Mouse (Mus musculus): Measurements from ENCODE around the gene Chic1.

Gene Chic1

DNA sequence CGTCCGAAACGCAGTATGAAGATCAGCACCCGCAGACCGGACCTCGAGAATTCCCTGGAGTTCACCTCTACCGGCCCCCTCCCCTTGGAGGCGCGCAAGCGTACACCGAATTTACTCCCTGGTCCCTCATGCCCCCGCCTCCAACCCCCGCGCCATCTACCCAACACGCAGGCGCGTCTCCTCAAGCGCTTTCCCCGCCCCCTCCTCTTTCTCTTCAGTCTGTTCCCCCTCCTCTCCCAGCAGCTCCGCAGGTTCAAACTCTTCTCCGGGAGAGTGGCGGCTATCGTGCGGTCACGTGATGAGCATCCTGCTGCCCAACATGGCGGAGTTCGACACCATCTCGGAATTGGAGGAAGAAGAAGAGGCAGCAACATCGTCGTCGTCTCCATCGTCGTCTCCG lies at the start of gene Chic1:
Gene Chic1, plus strand, starts transcription at position 190 of the 400 bp plus-strand sequence.
- peak; percentile 55 to 60 for DNase-seq

DNA sequence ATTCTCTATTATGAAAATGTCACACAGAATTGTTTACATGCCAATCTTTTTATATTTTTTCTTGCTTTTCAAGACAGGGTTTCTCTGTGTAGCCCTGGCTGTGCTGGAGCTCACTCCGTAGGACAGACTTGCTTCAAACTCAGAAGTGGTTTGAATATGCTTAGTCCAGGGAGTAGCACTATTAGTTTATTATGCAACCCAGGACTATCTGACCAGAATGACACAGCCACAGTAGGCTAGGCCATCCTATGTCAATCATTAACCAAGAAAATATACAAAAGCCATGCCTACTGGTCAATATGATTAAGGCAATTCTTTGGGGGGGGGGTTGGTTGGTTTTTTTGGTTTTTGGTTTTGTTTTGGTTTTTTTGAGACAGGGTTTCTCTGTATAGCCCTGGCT lies 48.0 kb upstream of the Chic1 start:
- no peak for DNase-seq

DNA sequence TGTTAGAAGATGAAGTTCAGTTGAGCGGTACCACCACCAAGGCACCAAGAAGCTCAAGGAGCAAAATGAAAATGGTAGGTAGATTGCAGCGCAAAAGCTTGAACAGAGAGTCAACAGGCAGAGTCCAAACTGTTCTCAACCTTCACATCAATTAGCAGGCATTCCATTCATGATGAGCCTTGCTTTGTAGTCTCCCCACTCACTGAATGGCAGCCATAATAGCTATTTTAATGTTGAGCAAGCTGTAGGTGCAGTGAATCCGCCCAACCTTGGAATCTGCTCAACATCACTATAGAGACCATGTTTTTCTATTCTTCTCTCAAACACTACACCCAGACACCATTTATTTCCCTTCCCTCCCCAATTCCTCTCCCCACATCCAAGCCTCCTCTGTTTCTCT lies 44.6 kb upstream of the Chic1 start:
- DNase-seq, result no peak

DNA sequence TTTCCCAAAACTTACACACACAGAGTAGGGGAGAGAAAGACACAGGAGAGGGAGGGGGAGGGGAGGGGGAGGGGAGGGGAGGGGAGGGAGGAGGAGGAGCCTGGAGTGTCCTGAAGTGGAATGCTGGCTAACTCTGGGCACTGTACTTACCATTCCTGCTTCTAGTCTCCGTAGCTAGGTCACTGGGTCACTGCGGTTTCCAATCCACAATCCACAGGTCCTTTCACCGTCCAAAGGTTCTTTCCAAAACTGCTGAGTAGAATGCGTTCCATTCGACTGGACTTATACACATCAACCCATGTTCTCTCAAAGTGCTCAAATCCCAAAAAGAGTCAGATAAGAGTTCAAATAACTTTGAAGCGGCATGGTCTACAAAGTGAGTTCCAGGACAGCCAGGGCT lies 42.1 kb upstream of the Chic1 start:
- no peak for DNase-seq

DNA sequence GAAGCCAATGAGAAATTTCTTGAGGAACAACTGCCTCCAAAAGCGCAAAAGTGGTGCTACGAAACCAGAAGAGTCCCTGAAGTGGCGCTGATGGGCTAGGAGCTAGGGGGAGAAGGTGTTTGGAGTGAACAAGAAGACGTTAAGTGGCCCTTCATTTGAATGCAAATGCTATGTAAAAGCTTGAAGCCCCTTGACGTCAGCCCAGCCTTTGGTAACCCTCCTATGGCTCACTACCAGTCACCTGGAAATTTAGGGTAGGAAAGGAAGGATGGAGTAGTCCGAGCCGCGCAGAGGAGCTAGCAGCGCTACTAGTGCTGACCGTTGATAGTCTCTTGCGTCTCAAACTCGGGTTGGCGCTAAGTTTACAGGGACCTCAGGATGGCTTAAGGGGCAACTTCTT lies 35.1 kb upstream of the Chic1 start, which contains the start of gene Cdx4:
Gene Cdx4, plus strand, starts transcription at position 253 of the 400 bp plus-strand sequence.
- no peak for DNase-seq

DNA sequence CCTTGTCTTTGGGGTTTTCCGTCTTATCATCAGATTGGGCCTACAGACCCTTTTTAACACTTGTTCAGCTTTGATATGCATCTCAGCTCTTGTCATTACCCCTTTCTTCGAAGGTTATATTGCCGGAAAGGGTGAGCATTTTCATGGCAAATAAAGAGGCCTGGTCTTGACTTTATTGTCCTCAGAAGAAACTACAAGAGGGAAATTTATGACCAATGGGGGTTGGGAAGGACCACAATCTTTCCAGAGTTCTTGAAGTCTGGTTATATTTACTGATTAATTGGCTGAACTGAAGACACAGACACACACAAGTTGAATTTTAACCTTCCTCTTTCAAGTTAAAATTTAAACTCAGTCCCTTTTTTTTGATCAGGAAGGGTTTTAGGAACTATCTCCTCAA lies 30.4 kb upstream of the Chic1 start:
- no peak for DNase-seq

DNA sequence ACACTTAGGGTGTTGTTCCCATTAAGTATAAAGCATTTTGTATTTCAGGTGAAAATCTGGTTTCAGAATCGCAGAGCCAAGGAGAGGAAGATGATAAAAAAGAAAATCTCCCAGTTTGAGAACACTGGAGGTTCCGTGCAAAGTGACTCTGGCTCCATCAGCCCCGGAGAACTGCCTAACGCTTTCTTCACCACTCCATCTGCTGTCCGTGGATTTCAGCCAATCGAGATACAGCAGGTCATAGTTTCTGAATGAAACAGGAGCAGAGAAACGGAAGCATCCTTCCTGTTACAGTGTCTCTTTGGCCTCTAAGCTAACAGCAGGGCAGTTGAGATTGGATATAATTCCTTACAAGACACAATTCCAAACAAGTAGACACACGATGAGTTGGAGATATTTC lies 26.9 kb upstream of the Chic1 start:
- DNase-seq, result no peak

DNA sequence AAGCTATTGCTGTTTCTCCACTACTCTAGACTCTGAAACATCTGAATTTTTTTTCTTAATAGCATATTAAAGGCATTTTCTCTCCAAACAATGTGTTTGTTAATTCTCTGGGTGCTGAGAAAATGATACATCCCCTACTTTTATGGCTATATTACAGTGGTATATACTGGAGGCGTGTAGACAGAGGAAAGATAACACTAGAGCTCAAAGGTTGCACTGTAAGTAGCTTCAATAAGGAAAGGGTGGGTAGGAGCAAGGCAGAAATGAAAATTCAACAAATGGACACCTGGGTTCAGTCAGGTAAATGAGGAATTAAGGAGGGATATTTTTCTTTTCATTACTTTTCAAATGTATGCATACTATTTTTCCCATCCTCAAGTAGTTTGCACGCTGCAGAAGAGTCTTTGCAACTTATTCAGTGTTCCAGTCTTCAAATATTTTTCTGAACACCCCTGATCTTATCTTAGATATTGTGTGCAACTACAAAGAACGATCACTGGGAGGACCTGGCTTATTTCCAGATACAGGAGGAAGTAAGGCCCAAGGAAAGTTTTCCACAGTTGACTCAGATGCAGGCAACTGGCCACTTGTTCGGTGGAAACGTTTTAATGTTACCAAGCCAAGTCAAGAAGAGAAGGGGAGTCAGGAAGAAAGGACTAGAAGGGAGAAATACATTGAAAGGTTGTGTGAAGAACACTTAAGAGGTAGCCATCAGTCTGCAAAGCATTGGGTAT lies 25.0 kb upstream of the Chic1 start:
- DNase-seq, result no peak

DNA sequence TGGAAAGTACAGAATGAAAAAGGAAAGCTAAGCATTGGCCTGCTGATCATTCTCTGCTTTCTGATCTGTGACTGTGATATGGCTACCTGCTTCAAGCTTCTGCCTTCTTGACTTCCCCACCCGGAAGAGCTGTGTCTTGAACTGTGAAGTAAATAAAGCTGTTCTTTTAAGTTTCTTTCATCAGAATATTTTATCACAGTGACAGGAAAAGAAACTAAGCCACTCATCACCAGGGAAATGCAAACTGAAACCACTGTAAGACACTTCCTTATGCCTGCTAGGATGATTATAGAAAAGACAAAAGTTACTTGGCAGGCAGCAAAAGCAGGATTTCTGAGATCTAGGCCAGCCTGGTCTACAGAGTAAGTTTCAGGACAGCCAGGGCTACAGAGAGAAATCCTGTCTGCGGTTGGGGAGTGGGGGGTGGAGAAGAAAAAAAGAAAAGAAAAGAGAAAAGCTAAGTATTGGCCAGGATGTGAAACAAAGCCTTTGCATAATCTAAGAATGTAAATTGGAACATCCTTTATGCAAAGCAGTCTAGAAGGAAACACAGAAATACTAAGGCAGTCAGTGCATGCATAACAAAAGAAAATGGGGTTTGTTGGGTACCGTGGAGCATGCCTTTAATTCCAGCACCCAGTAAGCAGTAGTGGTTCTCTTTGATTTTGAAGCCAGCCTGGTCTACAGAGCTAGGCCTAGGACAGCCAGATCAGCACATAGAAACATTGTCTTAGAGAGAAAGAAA lies 14.7 kb upstream of the Chic1 start:
- DNase-seq, result no peak

DNA sequence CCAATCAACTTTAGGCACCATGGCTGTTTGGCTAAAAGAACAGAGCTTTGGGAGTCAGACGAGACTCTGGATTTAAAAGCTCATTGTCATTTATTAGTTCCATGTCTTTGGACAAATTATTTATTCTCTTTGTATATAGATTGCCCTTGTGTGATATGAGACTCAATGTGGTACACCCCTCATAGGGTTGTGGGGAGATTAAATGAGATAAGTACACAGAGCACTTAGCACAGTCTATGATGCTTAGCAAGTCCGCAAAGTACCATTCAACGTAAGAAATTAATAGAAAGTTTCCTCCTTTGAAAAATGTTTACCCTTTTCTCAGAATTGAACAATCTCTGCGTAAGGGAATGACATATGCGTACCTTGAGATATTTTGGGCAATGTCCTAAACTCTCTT lies 492 bp upstream of the Chic1 start:
- DNase-seq, result no peak

DNA sequence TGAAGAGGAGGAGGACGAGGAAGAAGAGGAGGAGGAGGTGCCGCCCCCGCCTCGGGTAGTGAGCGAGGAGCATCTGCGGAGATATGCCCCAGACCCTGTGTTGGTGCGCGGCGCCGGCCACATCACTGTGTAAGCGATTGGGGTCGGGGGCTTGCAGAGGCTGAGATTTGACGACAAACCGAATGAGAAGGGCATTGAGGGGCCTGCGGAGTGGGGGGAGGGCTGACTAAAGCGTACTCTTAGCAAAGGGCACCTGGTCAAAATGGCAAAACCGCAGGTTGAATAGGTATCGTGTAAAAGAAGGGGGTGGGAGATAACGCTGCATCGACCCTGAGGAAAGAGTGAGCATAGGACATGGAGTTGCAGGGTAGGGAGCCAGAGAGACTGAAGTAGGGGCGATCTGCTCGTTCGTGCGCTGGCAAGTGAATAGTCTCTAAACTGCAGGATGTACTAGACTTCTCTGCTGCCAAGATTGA lies 523 bp downstream of the Chic1 start:
- DNase-seq, result no peak

DNA sequence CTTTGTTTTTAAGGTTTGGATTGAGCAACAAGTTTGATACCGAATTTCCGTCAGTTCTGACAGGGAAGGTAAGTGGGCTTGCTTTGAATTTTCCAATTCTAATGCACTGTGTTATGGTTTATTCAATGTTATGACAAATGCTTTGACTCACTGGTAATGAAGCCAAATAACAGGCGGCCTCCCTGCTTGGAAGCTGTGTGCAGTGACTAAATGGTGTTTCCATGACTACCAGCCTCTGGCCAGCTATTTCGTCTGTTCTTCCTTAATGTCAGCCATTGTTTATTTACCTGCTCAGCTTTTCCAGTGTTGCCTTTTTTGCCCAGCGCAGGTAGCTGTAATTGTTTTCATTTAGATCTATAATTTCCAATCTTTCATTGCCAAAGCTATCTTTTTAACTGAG lies 9.9 kb downstream of the Chic1 start:
- no peak for DNase-seq

DNA sequence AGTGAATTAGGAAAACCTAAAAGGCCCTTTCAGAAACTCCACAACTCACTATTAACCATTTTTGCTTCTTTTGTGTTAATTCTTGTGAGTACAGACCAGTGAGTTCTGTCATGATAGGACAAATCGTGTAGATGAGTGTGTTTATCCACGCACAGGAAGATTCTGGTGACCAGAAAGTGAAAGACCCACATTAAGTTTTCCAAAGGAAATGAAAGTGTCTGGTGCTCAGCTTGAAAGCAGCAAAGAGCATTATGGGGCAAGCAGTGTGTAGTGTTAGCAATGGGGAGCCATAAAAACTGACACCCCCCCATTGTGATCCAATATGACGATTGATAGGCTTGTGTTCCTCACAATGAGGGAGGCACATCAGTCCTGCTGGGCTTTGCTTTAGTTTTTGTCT lies 12.4 kb downstream of the Chic1 start:
- no peak for DNase-seq

DNA sequence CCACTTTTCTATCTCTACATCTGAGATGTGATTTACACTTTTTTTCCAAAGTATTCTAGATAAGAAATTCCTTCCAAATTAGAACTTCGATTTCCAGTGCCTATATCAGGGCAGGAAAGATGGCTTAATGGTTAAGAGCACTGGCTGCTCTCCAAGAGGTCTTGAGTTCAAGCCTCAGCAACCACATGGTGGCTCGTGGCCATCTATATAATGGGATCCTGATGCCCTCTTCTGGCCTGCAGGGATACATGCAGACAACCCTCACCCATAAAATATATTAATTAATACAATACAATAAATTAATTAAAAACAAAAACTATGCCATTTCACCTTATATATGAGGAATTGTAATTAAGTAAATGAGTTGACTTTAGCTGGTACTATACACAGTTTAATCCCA lies 14.9 kb downstream of the Chic1 start:
- no peak for DNase-seq

DNA sequence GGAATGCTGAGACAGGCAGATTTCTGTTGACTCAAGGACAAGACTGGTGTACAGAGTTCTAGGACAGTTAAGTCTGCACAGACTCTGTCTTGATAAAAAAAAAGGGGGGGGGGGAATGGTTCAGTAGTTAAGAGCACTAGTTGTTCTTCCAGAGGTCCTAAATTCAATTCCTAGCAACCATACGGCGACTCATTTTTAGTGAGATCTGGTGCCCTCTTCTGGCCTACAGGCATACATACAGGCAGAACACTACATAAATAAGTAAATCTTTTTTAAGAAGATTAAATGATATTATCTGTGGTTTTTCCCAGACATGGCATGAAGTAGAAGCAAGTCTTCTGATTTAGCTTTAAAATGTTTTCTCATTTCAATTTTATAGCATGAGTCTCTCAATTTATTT lies 15.4 kb downstream of the Chic1 start:
- no peak for DNase-seq

DNA sequence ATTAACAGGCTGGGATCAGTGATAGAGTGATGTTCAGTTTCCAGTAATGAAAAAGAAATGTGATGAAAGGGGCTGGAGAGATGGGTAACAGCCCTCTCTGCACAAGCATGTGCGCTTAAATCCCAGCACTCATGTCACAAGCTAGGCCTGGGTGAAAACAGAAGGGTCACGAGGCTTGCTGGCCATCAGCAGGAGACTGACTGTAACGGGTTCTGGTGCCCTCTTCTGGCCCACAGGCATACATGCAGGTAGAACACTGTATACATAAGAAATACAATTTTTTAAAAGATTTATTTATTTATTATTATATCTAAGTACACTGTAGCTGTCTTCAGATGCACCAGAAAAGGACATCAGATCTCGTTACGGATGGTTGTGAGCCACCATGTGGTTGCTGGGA lies 18.0 kb downstream of the Chic1 start:
- no peak for DNase-seq

DNA sequence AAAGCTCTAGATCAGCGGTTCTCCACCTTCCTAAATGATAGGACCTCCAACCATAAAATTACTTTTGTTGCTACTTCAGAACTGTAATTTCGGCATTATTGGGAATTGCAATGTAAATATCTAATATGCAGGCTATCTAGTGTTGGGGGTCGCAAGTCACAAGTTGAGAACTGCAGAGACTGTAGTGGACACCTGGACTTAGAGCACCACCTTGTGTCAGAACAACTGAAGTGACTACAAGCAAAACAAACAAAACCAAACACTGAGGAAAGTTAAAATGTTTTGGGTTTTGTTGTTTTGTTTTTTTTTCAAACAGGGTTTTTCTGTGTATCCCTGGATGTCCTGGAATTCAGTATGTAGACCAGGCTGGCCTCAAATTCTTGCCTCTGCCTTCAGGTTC lies 28.3 kb downstream of the Chic1 start:
- DNase-seq, result no peak

DNA sequence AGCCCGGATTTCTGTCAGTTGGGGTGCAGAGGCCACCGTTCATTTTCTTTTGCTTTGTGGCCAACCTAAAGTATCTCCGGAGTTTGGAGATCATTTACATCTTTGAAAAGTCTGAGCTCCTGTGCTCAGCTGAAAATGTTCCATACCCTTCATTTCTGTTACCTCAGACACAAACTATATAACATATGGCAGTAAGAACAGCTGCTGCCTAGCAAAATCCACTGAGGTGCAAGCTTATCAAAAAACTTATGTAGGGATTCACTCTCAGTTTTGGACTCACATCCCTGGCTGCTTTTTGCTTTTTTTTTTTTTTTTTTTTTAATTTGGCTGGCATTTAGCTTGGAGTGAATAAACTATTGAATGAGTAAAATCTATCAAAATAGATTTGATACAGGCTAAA lies 31.9 kb downstream of the Chic1 start:
- no peak for DNase-seq

DNA sequence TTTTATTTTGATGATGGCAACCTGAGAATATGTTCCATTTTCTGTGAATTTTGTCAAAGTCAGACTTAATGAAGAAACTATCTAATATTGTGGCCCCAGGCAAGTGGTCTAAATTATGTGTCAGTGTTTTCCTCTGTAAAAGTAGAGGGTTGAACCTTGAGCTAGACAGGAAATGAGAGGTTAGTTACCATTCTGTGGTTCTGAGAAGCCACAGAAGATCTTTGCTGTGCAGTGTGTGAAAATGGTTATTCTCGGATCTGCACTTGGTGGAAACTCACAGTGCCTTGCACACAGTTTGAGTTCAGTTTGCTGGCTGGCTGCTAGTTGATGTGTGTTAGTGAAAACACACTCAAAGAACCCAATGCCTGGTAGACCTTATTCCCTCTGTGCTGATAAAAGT lies 37.6 kb downstream of the Chic1 start:
- DNase-seq, result no peak

DNA sequence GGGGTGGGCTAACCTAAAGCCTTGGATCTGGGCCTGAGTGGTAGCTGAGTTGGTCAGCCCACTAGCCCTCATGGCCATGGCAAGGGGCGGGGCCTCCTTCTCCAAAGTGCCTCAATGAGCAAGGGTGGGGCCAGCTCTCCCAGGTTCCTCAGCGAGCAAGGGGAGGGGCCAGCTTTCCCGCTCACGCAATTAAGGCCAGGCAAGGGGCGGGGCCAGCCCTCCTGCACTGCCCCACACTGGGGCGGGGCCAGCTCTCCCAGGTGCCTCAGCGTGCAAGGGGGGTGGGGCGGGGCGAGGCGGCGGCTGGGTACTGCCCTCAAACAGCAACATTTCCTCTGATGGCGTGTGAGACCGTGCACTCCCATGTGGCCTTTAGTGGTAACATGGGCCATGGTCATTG lies 48.7 kb downstream of the Chic1 start:
- DNase-seq, result peak in 1 of 2 experiments; percentile 4

DNA sequence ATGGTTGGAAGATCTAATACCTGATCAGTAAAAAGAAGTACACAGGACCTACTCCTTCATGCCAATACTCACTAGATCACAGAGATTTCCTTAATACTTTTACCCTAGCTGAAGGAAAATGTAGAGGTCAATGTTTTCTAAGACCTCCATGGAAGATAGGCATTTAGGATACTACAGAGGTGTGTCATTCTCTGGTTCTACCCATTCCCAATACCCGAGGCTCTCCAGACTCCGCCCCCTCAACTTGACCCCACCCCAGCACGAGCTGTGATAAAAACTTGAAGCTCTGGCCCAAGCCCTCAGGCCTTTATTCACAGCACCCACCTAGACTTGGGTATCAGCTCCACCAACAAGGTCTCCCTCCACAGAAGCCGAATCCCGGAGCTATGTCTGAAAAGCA lies 57.9 kb downstream of the Chic1 start, which contains the start of gene Tsx:
Gene Tsx, plus strand, starts transcription at position 301 of the 400 bp plus-strand sequence.
- DNase-seq, result no peak

DNA sequence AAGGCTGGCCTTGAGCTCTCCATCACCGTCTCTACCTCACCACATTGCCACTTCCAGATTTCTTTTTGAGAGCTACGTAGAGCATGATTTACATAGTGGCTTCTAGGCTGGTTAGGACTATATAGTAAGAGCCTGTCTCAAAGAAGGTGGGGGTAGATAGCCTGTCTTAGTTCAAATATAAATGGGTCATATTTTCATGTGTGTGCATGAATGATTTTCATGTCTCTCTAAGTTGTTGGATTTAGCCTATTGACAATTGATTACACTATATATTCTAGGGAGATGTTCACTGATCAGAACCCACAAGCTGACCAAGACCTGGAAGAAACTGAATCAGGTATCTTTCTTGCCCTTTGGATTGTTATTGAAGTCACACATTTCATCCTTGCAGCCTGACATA lies 65.4 kb downstream of the Chic1 start, which contains the start of gene Gm26992:
Gene Gm26992, plus strand, starts transcription at position 301 of the 400 bp plus-strand sequence.
- no peak for DNase-seq

DNA sequence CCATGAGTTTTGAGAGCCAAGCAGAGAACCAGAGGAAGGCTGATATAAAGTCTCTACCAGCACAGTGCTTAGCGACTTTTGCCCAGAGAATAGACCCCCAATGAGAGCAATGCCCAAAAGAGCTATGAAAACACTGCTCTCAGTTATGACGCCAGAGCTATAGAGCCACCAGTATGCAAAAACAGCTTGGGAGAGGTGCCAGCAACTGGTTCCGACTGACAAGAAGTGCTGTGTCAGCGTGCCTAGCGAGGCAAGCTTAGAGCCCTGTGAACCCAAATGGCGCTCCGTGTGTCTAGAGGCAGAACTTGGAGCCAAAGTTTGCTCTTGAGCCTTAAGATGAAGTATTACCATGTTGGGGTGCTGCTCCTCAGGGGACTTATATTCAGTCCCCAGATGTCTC lies 71.4 kb downstream of the Chic1 start:
- no peak for DNase-seq

DNA sequence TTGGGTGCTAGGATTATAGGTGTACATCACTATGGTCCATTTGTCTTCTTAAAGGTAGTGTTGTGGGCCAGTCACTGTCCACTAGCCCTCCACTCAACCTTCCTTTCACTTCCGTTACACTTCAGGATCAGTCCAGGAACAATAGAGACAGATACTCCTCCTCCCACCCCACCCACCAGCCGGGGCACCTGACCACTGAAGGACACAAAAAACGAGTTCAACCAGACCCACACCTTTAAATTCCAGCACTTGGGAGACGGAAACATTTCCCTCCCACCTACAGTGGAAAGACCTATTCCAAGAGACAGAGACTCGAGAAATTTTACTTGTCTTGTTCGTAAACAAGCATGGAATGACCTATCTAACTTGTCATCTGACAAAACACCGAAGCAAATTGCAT lies 76.0 kb downstream of the Chic1 start:
- no peak for DNase-seq

All from lung, adult 18-20 months (tissue).